ENCODE assay signal across 8 mouse cellular contexts in the genomic region with DNA sequence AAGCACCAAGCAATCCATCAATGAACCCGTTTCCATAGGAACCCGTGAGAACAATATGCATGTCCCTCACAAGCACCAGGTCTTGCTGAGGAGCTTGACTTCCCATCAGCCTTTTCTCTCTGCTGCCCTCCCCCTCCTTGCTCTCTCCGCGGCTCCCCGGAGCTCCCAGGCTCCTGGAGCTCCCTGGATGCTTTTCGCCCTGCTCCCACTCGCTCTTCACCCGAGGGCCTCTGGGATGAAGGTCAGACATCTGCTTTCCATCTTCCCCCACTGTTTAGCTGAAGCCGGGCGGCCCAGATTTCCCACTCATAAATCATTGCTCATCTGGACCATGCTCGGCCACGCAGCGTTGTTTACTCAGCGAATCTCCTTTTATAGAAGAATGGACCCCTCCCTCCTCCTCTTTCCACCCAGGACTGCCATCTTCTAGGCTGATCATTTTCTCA.
DNase-seq lines count a peak whose midpoint lies in the region; ATAC-seq and TF ChIP-seq lines count a peak whose summit lies in the region.

No protein-coding gene starts in this region.

- H3K4me3 ChIP-seq in forebrain, embryonic 11.5 days (ENCODE audit: low read depth, low read length) = peak overlapping the region; percentile 22; the same call in 1 of the 2 replicates
- H3K4me3 ChIP-seq in heart, embryonic 15.5 days = peak overlapping the region; percentile 21; the same call in 1 of the 2 replicates
- H3K4me3 ChIP-seq in kidney, embryonic 16.5 days (ENCODE audit: low read length) = peak overlapping the region; percentile 33
- H3K4me3 ChIP-seq in lung, embryonic 14.5 days (ENCODE audit: low read depth, low read length) = peak overlapping the region; percentile 15; the same call in 1 of the 2 replicates

- ATAC-seq in forebrain, embryonic 11.5 days (replicated peaks; ENCODE audit: low FRiP score) = peak; percentile 95
- peak; percentile 72; the same call in 1 of the 2 replicates for ATAC-seq in heart, embryonic 15.5 days (replicated peaks; ENCODE audit: insufficient number of reproducible peaks, insufficient read depth, low FRiP score, low read depth)
- ATAC-seq in kidney, embryonic 16.5 days (ENCODE audit: low FRiP score, low TSS enrichment) = peak; percentile 94
- ATAC-seq in lung, embryonic 14.5 days (ENCODE audit: insufficient read depth) = peak; percentile 93

- H3K27me3 ChIP-seq in forebrain, embryonic 11.5 days (ENCODE audit: control insufficient read depth, insufficient read depth, low read length) = no peaks in the 10 kb centered on the region
- no peaks in the 10 kb centered on the region for H3K27me3 ChIP-seq in heart, embryonic 15.5 days
- H3K27me3 ChIP-seq in kidney, embryonic 16.5 days (ENCODE audit: insufficient read depth, low read length) = no peaks in the 10 kb centered on the region
- no peaks in the 10 kb centered on the region for H3K27me3 ChIP-seq in lung, embryonic 14.5 days (ENCODE audit: insufficient read depth, low read length)

- DNase-seq in cerebellum, postnatal 10 days = peak; percentile 42 to 48
- DNase-seq in cerebellum, postnatal 36 days = no peak
- peak; percentile 76 for DNase-seq in forebrain, embryonic 11.5 days (ENCODE audit: low spot score)
- DNase-seq in lung, embryonic 14.5 days = peak; percentile 94
- DNase-seq in ovary, postnatal 14 days (ENCODE audit: low spot score) = peak; percentile 64
- peak; percentile 83 for DNase-seq in yolk sac, embryonic 10.5 days (ENCODE audit: low spot score)

- peaks cover 2% of the 10 kb centered on the region; the same call in 1 of the 2 replicates for H3K4me1 ChIP-seq in forebrain, embryonic 11.5 days (replicated peaks; ENCODE audit: control insufficient read depth, insufficient read depth, low read length)
- H3K4me1 ChIP-seq in heart, embryonic 15.5 days (replicated peaks) = peaks cover 3% of the 10 kb centered on the region
- peaks cover 15% of the 10 kb centered on the region for H3K4me1 ChIP-seq in kidney, embryonic 16.5 days (ENCODE audit: insufficient read depth, low read length)
- peaks cover 18% of the 10 kb centered on the region; the same call in 1 of the 2 replicates for H3K4me1 ChIP-seq in lung, embryonic 14.5 days (ENCODE audit: insufficient read depth)

- H3K36me3 ChIP-seq in forebrain, embryonic 11.5 days (ENCODE audit: control insufficient read depth, insufficient read depth, low read length) = no peaks in the 10 kb centered on the region
- H3K36me3 ChIP-seq in heart, embryonic 15.5 days = no peaks in the 10 kb centered on the region
- H3K36me3 ChIP-seq in kidney, embryonic 16.5 days (ENCODE audit: insufficient read depth, low read length) = no peaks in the 10 kb centered on the region
- H3K36me3 ChIP-seq in lung, embryonic 14.5 days (ENCODE audit: insufficient read depth) = no peaks in the 10 kb centered on the region

- H3K9me3 ChIP-seq in forebrain, embryonic 11.5 days (ENCODE audit: control insufficient read depth, low read length) = no peaks in the 10 kb centered on the region
- H3K9me3 ChIP-seq in heart, embryonic 15.5 days (replicated peaks) = no peaks in the 10 kb centered on the region
- no peaks in the 10 kb centered on the region for H3K9me3 ChIP-seq in kidney, embryonic 16.5 days (ENCODE audit: low read length)
- H3K9me3 ChIP-seq in lung, embryonic 14.5 days (ENCODE audit: low read depth, low read length) = no peaks in the 10 kb centered on the region

- H3K4me2 ChIP-seq in forebrain, embryonic 11.5 days (ENCODE audit: low read depth, low read length, severe bottlenecking) = peak overlapping the region; percentile 52; the same call in 1 of the 2 replicates
- peak overlapping the region; percentile 51 for H3K4me2 ChIP-seq in heart, embryonic 15.5 days
- H3K4me2 ChIP-seq in kidney, embryonic 16.5 days (replicated peaks; ENCODE audit: low read depth, low read length) = peak overlapping the region; percentile 52
- peak overlapping the region; percentile 51; the same call in 1 of the 2 replicates for H3K4me2 ChIP-seq in lung, embryonic 14.5 days

- no peak for TF ChIP-seq CTCF in lung, embryonic 14.5 days (IDR thresholded peaks at IDR 0.05; ENCODE audit: low read depth)

- peak overlapping the region; percentile 63 for H3K9ac ChIP-seq in forebrain, embryonic 11.5 days (ENCODE audit: low read length)
- peak overlapping the region; percentile 12; the same call in 1 of the 2 replicates for H3K9ac ChIP-seq in heart, embryonic 15.5 days
- peak overlapping the region; percentile 53 for H3K9ac ChIP-seq in kidney, embryonic 16.5 days (replicated peaks; ENCODE audit: low read length)
- H3K9ac ChIP-seq in lung, embryonic 14.5 days = peak overlapping the region; percentile 20; the same call in 1 of the 2 replicates

- 14% methylated on average over 14 of the region's 14 CpGs for WGBS in forebrain, embryonic 11.5 days
- WGBS in heart, embryonic 15.5 days = 15% methylated on average over 14 of the region's 14 CpGs
- 5% methylated on average over 14 of the region's 14 CpGs for WGBS in kidney, embryonic 16.5 days
- WGBS in lung, embryonic 14.5 days = 6% methylated on average over 14 of the region's 14 CpGs

- peak overlapping the region; percentile 75 for H3K27ac ChIP-seq in forebrain, embryonic 11.5 days (ENCODE audit: low read depth, low read length)
- H3K27ac ChIP-seq in heart, embryonic 15.5 days = peak overlapping the region; percentile 53
- H3K27ac ChIP-seq in kidney, embryonic 16.5 days (ENCODE audit: low read length) = peak overlapping the region; percentile 73
- H3K27ac ChIP-seq in lung, embryonic 14.5 days (ENCODE audit: low read depth) = peak overlapping the region; percentile 67

Comparison
In these comparisons a context has a peak if more than half of its experiments do, and no peak if none do; other contexts are left out.
1. DNase-seq: peak in cerebellum, postnatal 10 days (2 of 2), forebrain, embryonic 11.5 days (single experiment), lung, embryonic 14.5 days (single experiment), ovary, postnatal 14 days (single experiment) and yolk sac, embryonic 10.5 days (single experiment); none in cerebellum, postnatal 36 days (0 of 2).
2. H3K9ac ChIP-seq: peak in every context shown above with its lines; median percentile 63 in forebrain, embryonic 11.5 days; 53 in kidney, embryonic 16.5 days; 20 in lung, embryonic 14.5 days; 12 in heart, embryonic 15.5 days.
3. Peak in every context shown above with its lines, with median percentiles within 50 percentile points of each other: ATAC-seq, H3K27ac ChIP-seq, H3K4me2 ChIP-seq and H3K4me3 ChIP-seq.